Mouse (Mus musculus): ENCODE measurements around the gene Bmp4.

The Bmp4 gene

GRCm38 (mm10) chr14:46385701-46386477 is 4.6 kb downstream of the Bmp4 start:
- no peak for DNase-seq (ENCODE audit: low spot score)

DNA sequence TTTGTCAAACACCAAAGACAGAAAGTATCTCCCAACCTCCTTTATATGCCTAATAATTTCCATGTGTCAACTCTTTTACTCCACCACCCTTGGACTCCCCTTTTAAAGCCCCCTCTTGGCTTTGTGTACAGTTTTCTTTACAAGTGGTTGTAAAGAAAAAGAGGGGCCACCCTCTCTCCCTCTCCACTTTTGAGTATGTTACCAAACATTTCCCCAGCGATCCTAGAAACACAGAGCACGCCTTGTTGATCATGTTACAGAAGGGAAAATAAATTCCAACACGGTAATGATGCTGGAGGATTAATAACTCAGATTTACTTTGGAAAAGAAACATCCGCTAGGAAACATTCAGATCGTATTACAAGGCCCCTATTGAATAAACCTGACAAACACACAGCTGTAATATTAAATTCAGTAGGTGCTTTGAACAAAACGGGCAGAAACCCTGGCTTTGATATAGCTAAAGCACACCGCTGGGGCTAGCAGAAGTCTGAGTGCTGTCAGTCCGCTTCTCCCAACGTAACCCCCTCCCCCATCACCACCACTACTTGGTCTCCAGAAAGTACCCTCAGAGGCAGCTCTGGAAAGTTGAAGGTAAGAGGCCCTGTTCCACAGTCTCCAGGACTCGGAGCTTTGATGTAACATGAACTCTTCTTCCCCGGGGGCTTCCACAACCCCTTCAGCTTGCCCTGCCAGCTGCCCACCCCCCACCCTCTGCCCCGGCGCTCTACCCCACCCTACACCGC is 5.3 kb downstream of the Bmp4 start:
- no peak for DNase-seq (ENCODE audit: low spot score)

DNA sequence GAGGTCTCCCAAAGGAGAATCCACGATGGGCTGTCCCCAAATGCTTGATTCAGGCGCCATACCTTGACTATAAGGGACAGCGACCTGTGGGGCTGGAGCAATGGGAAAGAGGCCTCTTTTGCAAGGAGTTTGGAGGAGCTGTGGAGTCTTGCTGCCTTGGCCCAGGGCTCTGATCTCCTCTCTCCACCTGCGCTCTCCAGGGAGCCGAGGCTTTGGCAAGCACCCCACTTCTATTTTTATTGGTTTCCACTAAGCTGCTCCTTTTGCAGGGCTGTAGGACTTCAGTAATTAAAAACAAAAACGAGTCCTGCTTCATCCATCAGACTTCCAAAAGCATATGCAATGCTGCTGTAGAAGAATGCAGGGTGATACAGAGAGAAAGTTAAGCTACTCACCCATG is 9.0 kb downstream of the Bmp4 start:
- no peak for DNase-seq (ENCODE audit: low spot score)

GRCm38 (mm10) chr14:46380286-46380721 is 10.2 kb downstream of the Bmp4 start:
- DNase-seq (ENCODE audit: low spot score), result no peak

DNA sequence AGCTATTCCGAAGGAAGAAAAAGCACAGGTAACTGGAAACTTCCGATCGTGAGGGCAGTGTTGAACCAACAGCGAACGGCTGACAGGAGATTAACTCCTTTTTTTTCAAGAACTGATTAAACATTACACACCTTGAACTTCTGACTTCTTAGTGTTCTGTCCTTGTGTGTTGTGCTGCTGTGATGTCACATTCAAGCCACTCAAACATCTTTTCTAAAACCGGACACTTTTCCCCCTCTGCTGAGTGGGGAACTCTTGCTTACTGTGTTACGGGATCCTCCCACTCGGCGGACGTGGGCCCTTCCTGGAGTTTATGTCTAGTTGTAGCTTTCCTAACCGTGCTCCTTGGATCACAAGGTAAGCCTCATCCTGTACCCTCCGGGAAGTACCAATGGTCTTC is 11.2 kb downstream of the Bmp4 start, which contains the start of gene Gm15217:
Gene Gm15217 (plus strand): TSS at position 130 of the 400 bp plus-strand sequence.
- DNase-seq (ENCODE audit: low spot score), result no peak

GRCm38 (mm10) chr14:46375796-46376195 is 14.7 kb downstream of the Bmp4 start:
- no peak for DNase-seq (ENCODE audit: low spot score)

- no peak for DNase-seq (ENCODE audit: low spot score)
These were observed 18.0 kb downstream of the Bmp4 start for GRCm38 (mm10) chr14:46372452-46372851.

DNA sequence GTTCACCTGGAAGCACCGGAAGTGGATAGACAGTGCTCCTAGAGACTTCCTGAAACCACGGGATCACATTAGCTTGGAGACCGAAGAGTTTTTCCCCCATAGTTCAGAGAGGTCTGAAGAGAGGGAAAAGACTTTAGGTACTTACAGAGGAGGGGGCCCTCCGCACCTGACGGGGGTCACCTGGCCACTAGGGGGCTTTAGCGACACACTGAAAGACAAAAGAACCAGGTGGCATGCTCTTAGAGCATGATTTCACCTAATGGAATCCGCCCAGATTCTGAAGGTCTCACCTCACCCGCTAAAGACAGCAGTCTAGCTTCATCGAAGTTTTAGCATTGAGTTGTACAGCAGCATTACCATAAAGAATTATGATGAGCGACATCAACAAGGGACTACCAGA is 27.3 kb downstream of the Bmp4 start:
- DNase-seq (ENCODE audit: low spot score), result no peak

DNA sequence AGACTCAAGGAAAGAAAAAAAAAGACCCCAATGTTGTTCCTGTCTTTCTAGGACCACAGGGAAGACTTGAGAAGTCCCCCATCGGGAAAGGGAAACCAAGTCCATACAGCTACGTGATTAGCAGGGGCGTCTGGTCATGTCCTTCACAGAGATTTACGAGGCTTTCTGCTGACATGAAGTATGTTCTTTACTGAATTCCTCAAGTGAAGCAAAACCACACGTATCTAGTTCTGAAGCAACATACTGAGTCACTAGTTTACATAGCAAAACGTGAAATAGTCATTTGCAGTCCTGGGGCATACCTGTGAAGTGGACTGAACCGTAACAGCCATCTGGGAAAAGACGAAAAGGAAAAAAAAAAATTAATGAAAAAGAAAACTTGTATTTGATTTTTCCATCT is 32.8 kb downstream of the Bmp4 start:
- DNase-seq (ENCODE audit: low spot score), result no peak

GRCm38 (mm10) chr14:46357286-46357685 is 33.2 kb downstream of the Bmp4 start:
- no peak for DNase-seq (ENCODE audit: low spot score)

GRCm38 (mm10) chr14:46344750-46345149 is 45.7 kb downstream of the Bmp4 start:
- DNase-seq (ENCODE audit: low spot score), result no peak

DNA sequence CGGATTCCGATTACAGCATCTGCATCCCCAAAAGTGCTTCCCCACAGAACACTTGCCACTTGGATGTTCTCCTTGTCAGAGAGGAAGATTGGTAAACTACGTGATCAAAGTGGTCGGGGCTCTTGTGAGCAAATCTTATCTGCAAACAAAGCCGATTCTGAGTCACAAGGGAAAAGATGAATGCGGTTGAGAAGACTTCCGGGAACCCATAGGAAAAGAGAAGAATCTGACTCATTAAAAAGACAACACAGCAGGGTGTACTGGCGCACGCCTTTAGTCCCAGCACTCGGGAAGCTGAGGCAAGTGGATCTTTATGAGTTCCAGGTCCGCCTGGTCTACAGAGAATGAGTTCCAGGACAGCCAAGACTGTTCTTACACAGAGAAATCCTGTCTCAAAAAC is 51.7 kb downstream of the Bmp4 start:
- no peak for DNase-seq (ENCODE audit: low spot score)
